Mouse (Mus musculus) spleen, postnatal 10 days (tissue): ENCODE measurements around the gene Serp2.

Experiments
- DNase-seq, 2 experiments: peaks; one replicate each; pipeline ENCODE4 v3.0.0; 2021 to 2022; ENCODE audit warnings: low spot score in 2 of 2

The Serp2 gene

DNA sequence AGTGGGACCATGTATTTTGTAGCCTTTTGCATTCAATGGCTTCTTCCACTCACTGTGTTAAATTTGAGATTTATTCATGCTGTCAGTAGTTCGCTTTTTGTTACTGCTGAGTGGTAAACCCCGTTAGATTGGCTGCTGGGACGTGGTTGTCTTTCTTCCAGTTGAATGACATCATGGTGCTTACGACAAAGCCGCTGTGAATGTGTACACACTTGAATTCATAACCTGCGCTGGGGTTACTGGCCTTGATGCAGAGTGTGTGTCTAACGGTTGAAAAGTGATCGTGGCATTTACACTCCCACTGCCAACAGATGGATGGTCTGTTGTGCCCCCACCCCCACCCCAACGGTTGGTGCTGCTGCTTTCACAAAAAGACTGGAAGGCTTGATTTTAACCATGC, 59.5 kb downstream of the Serp2 start:
- DNase-seq: no peak

DNA sequence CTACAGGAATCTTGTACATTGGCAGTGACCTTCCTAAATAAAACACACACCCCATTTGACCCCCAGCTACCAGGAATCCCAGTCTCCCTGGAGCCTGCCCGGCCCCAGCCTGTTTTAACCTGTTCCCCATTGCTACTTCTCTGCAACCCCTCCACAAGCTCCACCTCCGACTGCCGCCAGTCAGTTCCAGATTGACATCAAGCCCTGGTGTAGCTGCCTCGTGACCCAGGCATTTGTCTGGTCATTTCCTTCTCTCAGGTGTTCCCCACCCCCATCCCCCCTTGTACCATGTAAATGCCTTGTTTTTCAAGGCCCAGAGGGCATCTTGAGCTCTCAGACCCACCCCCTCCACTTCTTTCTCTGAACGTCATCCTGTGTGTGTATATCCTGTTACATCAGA, 61.7 kb downstream of the Serp2 start:
- DNase-seq: no peak

DNA sequence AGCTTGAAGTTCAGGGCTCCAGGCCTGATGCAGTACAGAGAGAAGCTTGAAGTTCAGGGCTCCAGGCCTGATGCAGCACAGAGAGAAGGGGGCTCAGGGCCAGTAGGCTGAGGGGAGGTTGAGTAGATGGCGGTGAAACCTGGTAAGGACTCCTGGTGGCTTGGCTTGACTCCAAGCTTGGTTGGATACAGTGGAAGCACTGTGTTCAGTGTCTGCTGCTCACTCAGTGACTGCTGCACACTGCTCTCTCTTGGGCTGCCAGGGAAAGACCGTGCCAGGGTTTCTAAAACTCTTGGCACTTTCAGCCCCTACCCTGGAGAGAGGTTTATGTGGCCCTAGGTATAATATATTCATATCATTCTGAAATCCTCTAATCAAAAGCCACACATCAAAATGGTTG, 67.6 kb downstream of the Serp2 start:
- DNase-seq: no peak

DNA sequence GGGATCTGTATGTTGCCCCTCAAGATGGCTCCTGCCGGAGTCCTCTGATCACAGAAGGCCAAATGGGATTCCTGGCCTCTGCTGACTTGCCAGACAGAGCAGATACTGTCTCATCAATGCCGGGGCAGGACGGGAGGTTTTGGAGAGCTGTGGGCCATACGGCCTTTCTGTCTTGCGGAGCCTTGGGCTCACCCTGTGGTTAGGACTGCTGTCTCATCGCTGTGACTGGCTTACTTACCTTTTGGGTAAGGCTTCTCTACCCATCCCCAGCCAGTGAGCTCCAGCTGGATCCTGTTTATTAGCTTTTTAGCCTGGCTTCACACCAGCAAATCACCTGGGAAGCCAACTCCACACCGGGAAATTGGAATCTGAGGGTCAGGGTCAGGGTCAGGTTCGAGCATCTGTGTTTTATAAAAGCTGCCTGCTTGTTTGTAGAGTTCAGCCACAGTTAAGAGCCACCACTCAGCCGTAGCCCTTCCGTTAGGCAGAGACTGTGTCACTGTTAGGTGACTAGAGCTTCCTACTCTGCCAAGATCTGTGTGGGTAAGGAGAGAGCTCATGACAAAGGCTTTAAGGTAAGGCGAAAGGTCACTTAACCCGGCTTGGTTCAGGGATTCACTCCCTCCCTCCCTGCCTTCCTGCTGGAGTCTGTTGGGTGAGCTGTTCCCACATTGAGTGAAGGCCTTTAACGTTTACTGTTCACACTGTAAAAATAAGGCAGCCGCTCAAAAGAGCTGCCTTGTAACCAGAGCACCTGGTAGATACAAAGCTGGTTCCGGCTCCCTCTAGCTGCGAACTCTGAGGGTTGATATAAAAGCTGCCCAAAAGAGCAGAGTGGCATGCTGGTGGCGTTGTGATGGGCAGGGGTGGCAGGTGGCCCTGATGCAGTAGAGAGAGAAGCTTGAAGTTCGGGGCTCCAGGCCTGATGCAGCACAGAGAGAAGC, 68.3 kb downstream of the Serp2 start:
- no peak for DNase-seq

DNA sequence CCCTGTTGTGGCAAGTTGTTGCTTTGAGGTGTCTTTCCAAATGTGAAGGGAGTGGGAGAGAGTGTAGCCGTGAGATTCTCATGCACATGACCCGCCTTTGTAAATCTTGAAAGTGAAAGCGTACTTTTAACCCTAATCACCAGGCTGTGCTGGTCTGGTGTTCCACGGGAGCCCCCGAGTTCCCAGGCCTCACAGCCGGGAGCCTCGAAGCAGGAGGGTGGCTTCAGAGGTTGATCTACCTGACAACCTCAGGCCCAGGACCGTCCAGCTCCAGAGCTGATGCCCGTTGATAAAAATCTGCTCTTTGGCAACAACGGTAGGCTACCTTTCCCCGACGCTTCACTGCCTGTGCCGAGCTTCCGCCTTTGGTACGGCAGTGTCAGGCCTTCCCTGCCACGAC, 69.1 kb downstream of the Serp2 start:
- DNase-seq: no peak

DNA sequence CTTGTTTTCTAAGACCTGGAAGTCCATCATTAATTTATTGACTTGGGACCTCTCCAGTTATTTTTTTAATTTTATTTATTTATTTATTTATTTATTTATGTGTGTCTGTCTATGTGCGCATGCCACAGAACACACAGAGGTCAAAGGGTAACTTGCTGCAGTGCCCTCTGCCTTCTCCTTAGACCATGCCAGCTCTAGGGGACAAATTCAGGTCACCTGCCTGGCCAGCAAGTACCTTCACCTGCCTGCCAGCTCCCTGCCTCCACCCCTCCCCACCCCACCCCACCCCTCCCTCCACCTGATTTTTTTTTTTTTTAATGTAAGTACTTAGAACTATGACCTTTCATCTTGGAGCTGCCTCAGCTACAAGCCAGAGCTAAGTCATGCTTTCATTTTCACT, 73.0 kb downstream of the Serp2 start:
- no peak for DNase-seq
